Mouse (Mus musculus) kidney, adult 2 months (tissue): ENCODE measurements around the gene Ska3. TPM values are rescaled to one million over a fixed set of nuclear protein-coding genes. Genes with fewer than 3 reads are reported as not detected.

Source experiments
- DNase-seq: peaks from one replicate; pipeline ENCODE4 v3.0.0; 2021
- H3K27ac ChIP-seq: fragments of 200-500 bp; 2 replicates; pipeline ENCODE4 v1.5.1; 2012; ENCODE audit warnings: low read depth, low read length, control low read depth, inconsistent platforms; ENCODE audit not compliant: insufficient read depth
- H3K27me3 ChIP-seq: fragments of 200-500 bp; replicated peaks from 2 replicates; pipeline ENCODE4 v1.6.1; 2012; ENCODE audit warnings: mild to moderate bottlenecking, moderate library complexity, low read length, inconsistent platforms; ENCODE audit not compliant: control insufficient read depth, insufficient read depth
- H3K36me3 ChIP-seq: fragments of 200-500 bp; 2 replicates; pipeline ENCODE4 v1.6.1; 2012; ENCODE audit warnings: mild to moderate bottlenecking, moderate library complexity, low read length, inconsistent platforms; ENCODE audit not compliant: control insufficient read depth, insufficient read depth
- H3K4me1 ChIP-seq: fragments of 200-500 bp; 2 replicates; pipeline ENCODE4 v1.6.1; 2011; ENCODE audit warnings: low read length; ENCODE audit not compliant: control insufficient read depth, insufficient read depth
- H3K4me3 ChIP-seq: fragments of 200-500 bp; 2 replicates; pipeline ENCODE4 v1.5.1; 2011; ENCODE audit warnings: mild to moderate bottlenecking, low read depth, low read length, control low read depth; ENCODE audit not compliant: insufficient read depth
- CTCF ChIP-seq: fragments of 200-500 bp; conservative IDR thresholded peaks from 2 replicates; pipeline ENCODE4 v1.5.1; 2011; ENCODE audit warnings: low read depth, mild to moderate bottlenecking, control low read depth, low read length, moderate library complexity, mixed read lengths; ENCODE audit not compliant: insufficient read depth, insufficient read length
- POLR2A ChIP-seq: fragments of 200-500 bp; IDR thresholded peaks from one replicate; pipeline ENCODE4 v1.6.1; 2011; ENCODE audit warnings: low read depth, low read length, control low read depth
- WGBS: fragments of 180-500 bp; shearing (Covaris S2); methylation state at CpG from one replicate; pipeline ENCODE4 v1.1.7; 2018; 5-methylcytosine and 5-hydroxymethylcytosine counted together
- polyA plus RNA-seq: library from polyadenylated mRNA; depleted of rRNA; stranded (reverse); fragments of >200 nt; gene quantifications from 2 replicates; pipeline ENCODE4 v1.2.3, GENCODE M21; 2012

Gene Ska3
- polyA plus RNA-seq, 1 experiment = 0.09 TPM

GRCm38 (mm10) chr14:57820839-57821238, 5.1 kb downstream of the Ska3 start:
- no peaks in the 10 kb centered on the region for H3K36me3 ChIP-seq
- H3K27ac ChIP-seq = no peak overlapping the region
- DNase-seq = no peak
- 84% methylated on average over 4 of the region's 4 CpGs for WGBS
- H3K4me1 ChIP-seq = no peaks in the 10 kb centered on the region
- H3K27me3 ChIP-seq = no peaks in the 10 kb centered on the region
- no peak overlapping the region for H3K4me3 ChIP-seq
- TF ChIP-seq CTCF (no peak), POLR2A (no peak)

- no peak overlapping the region for H3K27ac ChIP-seq
- DNase-seq = no peak
- TF ChIP-seq POLR2A (no peak), CTCF (no peak)
- no peaks in the 10 kb centered on the region for H3K36me3 ChIP-seq
- H3K4me3 ChIP-seq = no peak overlapping the region
- 0 out of 2 replicates have a peak, but pooled peaks cover 2% of the 10 kb centered on the region for H3K4me1 ChIP-seq
- 96% methylated on average over 5 of the region's 5 CpGs for WGBS
- no peaks in the 10 kb centered on the region for H3K27me3 ChIP-seq
Observed at GRCm38 (mm10) chr14:57811844-57812243, 14.1 kb downstream of the Ska3 start.

- Histone ChIP-seq H3K27me3 (no peaks in the 10 kb centered on the region), H3K27ac (no peak overlapping the region), H3K4me1 (0 out of 2 replicates have a peak, but pooled peaks cover 2% of the 10 kb centered on the region), H3K4me3 (no peak overlapping the region), H3K36me3 (no peaks in the 10 kb centered on the region)
- no peak for DNase-seq
- TF ChIP-seq CTCF (no peak), POLR2A (no peak)
- 82% methylated on average over 2 of the region's 2 CpGs for WGBS
Observed at GRCm38 (mm10) chr14:57810886-57811285, 15.1 kb downstream of the Ska3 start.

GRCm38 (mm10) chr14:57808558-57808957, 17.4 kb downstream of the Ska3 start:
- no peak overlapping the region for H3K27ac ChIP-seq
- no peaks in the 10 kb centered on the region; the same call in 1 of the 2 replicates for H3K36me3 ChIP-seq
- 0 out of 2 replicates have a peak, but pooled peaks cover 2% of the 10 kb centered on the region for H3K4me1 ChIP-seq
- 64% methylated on average over 5 of the region's 5 CpGs for WGBS
- TF ChIP-seq POLR2A (no peak), CTCF (peak; percentile 39)
- H3K27me3 ChIP-seq = no peaks in the 10 kb centered on the region
- peak; percentile 19 for DNase-seq
- H3K4me3 ChIP-seq = no peak overlapping the region

- no peak for DNase-seq
- TF ChIP-seq POLR2A = no peak
- no peak for TF ChIP-seq CTCF
- WGBS = 81% methylated on average over 4 of the region's 4 CpGs
- Histone ChIP-seq H3K4me1 (peaks cover 5% of the 10 kb centered on the region; the same call in 1 of the 2 replicates), H3K27me3 (no peaks in the 10 kb centered on the region), H3K36me3 (no peaks in the 10 kb centered on the region; the same call in 1 of the 2 replicates), H3K27ac (no peak overlapping the region), H3K4me3 (no peak overlapping the region)
Observed at GRCm38 (mm10) chr14:57803731-57804130, 22.3 kb downstream of the Ska3 start.

GRCm38 (mm10) chr14:57797991-57798931, 27.7 kb downstream of the Ska3 start, which contains the start of gene Sap18:
Sap18 (plus strand) TSS chr14:57798180.
- Histone ChIP-seq H3K27me3 (no peaks in the 10 kb centered on the region), H3K27ac (peak within 1 kb of the TSS; percentile 37), H3K4me1 (peaks cover 5% of the 10 kb centered on the region; the same call in 1 of the 2 replicates), H3K4me3 (peak within 1 kb of the TSS; percentile 98), H3K36me3 (no peaks in the 10 kb centered on the region)
- peak; percentile 99 for DNase-seq
- TF ChIP-seq CTCF = no peak
- peak; percentile 7 for TF ChIP-seq POLR2A
- under 1% methylated on average over 99 of the region's 99 CpGs for WGBS

- Histone ChIP-seq H3K36me3 (no peaks in the 10 kb centered on the region), H3K27ac (peak overlapping the region; percentile 37; the same call in 1 of the 2 replicates), H3K4me3 (peak overlapping the region; percentile 40), H3K4me1 (peaks cover 5% of the 10 kb centered on the region; the same call in 1 of the 2 replicates), H3K27me3 (no peaks in the 10 kb centered on the region)
- WGBS = 12% methylated on average over 7 of the region's 7 CpGs
- TF ChIP-seq POLR2A (no peak), CTCF (no peak)
- DNase-seq = no peak
Observed at GRCm38 (mm10) chr14:57797551-57797950, 28.4 kb downstream of the Ska3 start.
